Mouse (Mus musculus): Measurements from ENCODE around the gene Trmt13.
A peak's percentile ranks its signal among the peaks of the same experiment; 100 is the strongest.
"Not testable (repeated sequence)": the region's sequence is repeated elsewhere in the genome, so short reads cannot be mapped to it uniquely, and the experiment has no call there.

Gene Trmt13

DNA sequence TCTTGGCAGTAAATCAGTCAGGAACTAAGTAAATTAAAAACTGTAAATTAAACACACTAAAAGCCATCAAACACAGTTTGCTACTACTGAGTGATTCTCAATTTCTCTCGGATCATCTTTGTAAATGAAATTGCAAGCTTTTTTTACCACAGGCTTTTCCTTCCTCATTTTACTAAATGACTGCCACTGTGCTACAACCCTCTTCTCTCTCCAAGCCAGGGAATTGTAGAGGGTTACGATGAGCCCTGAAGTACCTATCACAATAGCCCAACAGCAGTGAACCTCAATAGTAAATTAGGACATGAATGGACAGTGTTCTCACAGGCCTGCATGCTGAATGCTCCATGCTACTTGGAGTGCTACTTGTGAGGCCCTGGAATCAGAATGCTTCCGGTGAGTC is 19.7 kb upstream of the Trmt13 start:
- no peak for DNase-seq (ENCODE audit: low read depth, low spot score)

DNA sequence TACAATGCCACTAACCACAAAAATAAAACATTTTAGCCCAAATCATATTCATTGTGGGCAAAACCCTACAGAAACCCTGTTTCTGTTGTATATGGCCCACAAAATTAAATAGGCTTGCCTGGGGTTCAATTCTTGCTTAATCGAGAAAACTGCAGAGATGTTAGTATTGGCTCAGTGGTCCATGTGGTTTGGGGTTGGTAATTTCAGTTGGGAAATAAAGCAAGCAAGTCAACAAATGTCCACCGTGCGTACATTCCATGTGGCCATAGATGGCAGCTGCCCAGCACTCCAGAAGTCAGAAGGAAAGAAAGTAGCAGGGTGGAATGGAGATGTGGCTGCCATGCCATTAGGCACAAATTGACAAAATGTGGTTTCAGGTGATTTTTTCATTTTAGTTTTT is 18.6 kb upstream of the Trmt13 start:
- no peak for DNase-seq (ENCODE audit: low read depth, low spot score)

DNA sequence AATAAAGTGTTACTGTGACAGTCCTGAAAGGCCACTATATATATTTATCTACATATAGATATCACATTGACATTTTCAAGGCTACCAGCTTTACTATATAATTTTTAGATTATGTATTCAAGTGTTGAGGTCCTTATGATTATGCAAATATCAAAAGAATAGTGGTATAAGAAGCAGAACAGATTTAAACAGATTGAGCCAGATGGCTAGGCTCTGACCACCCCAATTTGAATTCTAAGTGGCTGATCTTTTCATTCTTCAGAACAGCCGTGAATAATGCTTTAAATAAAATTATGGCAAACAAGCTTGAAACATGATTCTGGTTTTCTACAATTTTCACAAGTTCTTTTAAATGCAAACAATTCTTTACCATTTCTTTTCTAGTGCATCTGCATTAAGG is 17.1 kb upstream of the Trmt13 start:
- no peak for DNase-seq (ENCODE audit: low read depth, low spot score)

DNA sequence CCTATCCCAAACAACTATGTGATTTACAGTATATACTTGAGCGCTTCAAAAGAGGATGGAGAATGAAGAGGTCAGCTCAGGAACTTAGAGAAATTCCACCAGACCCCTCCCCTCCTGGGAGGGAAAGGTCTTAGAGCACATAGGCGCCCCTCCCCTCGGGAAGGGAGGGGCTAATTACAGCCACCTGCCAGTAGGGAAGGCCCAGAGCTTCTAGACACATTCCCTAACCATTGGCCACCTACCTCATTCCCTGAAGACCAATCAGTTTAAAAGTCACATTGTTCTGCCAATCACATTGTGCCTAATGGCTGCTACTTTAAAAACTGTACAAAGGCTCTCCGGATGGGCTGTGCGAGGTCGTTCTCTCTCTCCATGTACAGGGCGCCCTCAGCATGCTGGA is 8.3 kb upstream of the Trmt13 start:
- peak; percentile 91 for DNase-seq (ENCODE audit: low read depth, low spot score)

DNA sequence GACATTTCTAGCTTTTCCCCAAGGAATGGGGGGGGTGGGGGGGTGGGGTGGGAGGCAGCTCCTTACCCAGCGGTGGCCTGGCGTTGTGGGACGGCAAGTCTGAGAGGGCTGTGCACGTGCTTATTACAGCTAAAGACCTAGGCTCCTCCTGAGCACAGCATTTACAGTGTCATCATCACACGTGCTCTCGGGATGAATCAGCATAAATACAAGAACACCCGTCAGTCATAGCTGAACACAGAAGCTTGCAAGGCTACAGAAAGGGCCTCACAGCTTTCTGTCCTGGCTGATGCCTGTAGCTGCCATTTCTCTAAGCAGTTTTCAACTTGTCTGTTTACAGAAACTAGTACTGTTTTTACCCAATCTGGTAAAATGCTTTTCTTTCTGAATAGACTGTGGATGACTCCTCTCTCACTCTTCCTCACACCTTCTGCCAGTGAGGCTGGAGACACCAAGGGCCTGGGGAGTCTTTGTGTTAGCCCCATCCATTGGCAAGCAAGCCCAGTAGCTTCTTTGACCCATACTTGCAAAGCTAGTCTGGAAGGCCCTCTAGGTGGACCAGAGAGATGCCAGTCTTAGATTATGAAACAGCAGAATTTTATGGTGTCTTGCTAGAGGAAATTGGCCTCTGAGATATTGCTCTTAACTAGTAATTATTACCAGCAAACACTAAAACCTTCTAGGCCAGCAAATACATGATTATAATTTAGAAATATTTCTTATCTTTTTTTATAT is 6.4 kb upstream of the Trmt13 start:
- DNase-seq (ENCODE audit: low read depth, low spot score), result no peak

DNA sequence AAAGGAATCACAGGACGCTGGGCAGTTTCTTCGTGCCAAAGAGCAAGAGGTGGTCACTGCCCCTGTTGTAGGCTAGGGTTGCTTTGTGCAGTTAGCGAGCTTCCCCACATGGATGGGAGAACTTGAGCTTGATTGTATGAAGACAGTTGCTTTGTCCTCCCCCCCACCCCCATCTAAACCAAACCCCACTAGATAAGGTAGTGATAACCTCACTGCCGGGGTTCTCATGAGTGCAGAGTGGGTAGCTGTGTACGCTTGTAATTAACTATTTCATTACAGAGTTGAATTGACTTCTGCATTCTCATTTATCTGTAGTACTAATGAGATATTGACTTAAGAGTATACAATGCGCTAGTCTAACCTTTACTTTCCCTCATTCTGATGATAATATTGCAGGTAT is 4.5 kb upstream of the Trmt13 start:
- no peak for DNase-seq (ENCODE audit: low read depth, low spot score)

DNA sequence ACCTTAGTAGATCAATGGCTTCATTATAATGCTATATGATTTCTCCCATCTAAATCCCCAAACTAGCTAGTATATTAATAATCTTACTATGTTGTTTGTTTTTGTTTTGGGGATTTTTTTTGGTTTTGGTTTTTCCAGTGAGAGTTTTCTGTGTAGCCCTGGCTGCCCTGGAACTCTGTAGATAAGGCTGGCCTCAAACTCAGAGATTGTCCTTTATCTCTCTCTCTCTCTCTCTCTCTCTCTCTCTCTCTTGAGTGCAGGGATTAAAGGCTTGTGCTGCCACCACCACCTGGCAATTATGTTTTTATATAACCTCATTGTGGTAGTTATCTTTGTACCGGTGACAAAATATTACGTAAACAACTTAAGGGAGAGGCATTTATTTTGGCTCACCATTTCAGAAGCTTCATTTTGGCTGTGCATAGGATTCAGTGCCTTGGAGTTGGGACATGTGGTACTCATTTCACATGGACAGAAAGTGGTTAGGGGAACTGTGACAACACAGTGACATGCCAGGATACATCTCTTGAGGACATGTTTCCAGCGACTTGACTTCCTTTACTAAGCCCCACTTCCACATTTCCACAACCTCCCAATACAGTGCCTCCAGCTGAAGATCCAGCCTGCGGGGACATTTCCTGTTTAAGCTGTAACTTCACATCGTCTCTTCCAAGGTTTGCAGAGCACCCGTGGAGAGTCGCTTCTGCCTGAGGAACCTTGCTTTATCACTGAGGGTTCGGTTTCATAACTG is 1.1 kb upstream of the Trmt13 start:
- no peak for DNase-seq (ENCODE audit: low read depth, low spot score)

DNA sequence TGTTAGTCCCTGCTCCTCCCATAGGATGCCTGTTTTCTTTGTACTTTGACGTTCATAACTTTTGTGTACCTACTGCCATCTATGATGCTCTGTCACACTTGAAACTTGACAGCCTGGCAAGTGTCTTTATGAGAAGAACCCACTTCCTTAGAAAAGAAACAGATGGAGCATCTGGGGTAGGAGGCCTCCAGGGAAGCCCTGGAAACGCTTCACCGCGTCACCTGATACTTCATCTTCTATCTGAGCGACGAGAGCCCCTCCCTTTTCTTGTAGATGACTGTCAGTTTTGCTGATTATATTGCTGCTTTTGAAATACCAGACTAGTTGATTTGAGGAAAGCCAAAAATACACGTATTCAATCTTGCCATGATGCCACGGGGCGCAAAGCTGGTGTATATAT is 9.8 kb downstream of the Trmt13 start:
- no peak for DNase-seq (ENCODE audit: low read depth, low spot score)

DNA sequence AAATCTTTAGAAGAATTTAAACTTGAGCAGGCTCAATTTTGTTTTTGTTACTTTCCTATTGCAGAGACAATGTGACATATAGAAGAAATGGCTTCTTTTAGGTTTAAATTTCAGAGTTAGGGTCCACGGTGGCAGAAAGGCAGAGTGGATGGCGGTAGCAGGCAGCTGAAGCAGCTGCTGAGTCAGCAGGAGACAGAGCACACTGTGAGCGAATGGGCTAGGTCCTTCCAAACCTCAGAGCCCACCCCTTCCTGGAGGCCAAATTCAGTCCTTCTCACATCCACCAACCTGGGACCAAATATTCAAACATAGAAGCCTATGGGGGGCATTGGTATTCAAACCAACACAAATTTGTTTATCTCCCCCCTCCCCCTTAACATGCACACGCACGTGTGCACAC is 12.6 kb downstream of the Trmt13 start:
- DNase-seq (ENCODE audit: low read depth, low spot score), result no peak

DNA sequence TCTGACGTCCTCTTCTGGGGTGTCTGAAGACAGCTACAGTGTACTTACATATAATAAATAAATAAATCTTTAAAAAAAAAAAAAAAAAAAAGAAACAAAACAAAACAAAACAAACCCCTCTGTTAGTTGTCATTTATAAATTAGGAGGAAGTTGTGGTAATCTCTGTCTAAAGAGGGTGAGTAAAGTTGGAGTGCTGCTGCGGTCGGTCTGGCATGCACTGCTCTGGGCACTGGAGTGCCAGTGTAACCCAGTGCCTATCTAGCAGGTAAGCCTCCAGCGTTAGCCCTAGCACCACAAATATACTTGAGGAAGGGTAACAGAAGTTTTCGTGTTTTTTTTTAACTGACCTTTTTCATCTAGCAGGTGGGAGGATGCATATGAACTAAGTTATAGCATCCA is 13.4 kb downstream of the Trmt13 start:
- DNase-seq (ENCODE audit: low read depth, low spot score), result no peak

DNA sequence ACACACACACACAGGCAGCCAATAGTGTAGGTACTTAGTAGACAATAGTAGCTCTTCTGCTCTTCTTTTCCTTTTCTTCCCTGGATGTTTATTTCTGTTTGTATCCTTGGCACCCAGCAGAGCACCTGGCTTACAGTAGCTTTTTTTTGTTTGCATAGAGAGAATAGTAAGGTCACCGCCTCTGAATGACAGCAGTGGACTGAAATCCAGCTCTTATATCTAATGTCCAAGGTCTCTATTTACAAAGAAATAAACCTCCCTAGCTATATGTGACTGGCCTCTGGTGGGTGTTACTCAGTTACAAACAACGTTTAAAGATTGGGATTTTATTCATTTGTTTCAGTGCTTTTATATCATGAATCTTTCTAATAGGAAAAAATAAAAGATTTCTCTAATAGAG is 14.7 kb downstream of the Trmt13 start:
- no peak for DNase-seq (ENCODE audit: low read depth, low spot score)

DNA sequence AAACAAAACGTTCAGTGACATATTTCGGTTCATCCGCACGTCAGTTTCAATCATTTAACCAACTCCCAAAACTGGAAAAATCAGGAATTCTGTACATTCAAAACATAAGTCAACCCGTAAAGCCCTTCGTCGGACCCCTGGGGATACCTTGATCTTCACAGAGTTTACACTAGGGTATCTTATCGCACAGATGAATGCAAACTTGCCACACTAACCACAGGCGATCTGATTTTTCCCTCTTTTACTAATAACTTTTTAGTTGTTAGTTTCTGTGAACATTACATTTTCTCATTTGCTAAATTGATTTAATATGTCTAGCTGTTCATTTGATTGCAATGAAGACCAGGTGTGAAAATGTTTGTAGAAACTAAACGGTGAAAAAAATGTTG is 18.8 kb downstream of the Trmt13 start:
- no peak for DNase-seq (ENCODE audit: low read depth, low spot score)

DNA sequence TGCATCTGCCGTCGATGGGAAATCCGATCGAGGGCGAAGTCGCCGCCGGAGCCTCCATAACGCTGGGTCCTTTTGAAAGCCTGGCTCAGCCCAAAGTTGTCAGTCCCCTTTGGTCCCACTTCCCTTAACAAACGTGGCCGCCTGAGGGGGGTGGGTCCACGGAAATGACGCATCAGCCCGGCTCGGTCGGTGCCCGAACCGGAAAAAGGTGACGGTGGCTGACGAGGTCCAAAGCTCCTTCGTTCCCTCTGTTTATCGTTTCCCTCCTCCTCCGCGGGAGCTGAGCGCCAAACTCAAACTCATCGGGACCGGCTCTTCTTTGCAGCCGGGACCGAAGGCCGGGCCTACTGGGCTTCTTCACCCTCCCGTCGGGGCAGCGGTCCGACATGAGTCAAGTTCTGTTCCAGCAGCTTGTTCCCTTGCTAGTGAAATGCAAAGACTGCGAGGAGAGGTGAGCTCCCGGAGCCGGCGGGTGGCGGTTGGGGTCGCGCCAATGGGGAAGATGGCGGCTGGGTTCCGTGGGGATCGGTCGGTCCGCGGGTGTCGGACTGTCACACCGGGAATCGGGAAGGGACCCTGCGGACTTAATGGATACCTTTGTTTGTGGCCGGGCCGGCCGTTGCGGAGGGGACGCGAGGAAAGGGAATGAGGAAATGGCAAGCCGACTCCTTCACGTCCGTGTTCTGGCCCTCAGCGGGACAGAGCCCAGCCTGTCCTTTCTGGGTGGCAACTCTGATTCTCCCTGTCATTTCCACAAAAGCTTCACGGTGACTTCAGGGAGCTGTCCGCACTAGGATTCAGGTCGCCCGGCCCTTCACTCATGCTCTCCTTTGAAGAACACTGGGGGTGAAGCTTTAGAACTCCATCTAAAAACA is 19.4 kb downstream of the Trmt13 start, which contains the start of gene Sass6:
Gene Sass6 (plus strand): TSS at position 255 of the 875 bp plus-strand sequence.
- DNase-seq (ENCODE audit: low read depth, low spot score), result peak; percentile 97

DNA sequence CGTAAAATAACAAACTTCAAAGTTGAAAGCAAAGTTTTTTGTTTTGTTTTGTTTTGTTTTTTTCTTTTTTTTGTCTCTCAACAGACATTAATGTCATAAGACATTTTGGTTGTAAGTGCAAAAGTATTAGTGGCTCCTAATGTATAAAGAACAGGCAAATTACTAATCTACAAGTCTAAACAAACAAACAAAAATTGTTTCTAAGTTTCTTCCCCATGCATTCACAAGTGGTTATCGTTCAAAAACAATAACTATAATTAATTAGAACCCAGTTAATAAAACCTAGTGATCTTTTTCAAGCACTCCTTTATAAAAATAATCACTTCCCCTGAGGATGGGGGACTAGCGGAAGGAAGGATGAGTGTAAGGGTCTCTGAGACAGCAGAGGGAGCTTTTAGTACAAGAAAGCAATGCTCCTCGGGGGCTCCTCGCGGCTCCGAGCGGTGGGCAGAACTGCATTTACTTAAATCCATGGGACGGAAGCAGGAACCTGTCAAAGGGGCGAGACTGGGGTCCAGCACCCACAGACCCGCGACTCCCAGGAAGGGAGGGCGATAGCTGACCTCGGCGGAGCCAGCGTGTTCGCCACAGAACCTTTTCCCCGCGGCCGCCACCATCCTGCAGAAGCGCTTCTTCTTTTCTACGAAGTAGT is 20.2 kb downstream of the Trmt13 start:
- DNase-seq (ENCODE audit: low read depth, low spot score), result peak; percentile 59

DNA sequence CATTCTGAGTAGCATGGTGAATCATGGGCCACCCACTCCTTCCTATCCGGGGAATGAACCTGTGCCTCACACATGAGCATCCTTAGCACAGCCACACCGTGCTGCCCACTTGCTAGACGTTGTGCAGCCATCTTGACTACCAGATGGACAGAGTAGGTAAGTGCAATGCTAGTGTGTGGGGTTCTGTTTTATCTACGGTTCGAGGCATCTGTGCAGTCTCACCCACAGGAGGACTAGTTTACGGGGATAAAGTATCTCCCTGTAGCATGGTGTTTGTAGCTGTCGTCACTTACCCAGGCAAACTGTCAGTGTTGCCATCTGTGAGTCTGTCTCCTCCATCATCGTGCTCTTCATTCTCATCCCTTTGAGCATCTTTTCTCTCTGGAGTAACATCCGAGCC is 32.2 kb downstream of the Trmt13 start:
- DNase-seq (ENCODE audit: low read depth, low spot score), result no peak

DNA sequence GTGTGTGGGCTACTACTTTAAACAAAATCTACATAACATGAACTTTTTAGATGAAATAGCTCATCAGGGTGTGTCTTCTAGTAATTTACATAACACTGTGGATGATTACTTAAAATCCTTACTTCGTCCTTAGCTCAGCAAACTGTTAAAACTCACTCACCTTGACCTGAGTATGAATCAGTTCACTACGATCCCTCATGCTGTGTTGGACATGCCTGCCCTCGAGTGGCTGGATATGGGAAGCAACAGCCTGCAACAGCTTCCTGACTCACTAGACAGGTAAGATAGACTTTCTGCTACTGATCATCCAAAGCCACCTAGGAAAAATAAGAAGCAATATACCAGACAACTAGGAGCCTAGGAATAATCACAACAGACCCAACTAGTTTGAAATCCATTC is 37.1 kb downstream of the Trmt13 start:
- DNase-seq (ENCODE audit: low read depth, low spot score), result peak; percentile 73

DNA sequence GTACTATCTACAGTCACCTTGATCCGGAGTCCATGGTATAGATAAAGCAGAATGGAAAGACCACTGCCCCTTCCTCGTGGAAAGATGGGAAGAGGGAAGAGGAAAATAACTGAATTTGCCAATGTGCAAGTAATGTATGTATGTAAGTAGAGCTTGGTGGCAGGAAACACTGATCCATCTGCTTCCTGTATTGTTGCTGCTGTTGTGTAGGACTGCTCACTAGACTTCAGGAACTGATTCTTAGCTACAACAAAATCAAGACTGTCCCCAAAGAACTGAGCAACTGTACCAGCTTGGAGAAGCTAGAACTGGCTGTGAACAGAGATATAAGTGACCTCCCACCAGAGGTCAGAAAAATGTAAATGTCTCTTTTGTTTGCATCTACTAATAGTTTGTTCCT is 43.8 kb downstream of the Trmt13 start:
- DNase-seq (ENCODE audit: low read depth, low spot score), result no peak

DNA sequence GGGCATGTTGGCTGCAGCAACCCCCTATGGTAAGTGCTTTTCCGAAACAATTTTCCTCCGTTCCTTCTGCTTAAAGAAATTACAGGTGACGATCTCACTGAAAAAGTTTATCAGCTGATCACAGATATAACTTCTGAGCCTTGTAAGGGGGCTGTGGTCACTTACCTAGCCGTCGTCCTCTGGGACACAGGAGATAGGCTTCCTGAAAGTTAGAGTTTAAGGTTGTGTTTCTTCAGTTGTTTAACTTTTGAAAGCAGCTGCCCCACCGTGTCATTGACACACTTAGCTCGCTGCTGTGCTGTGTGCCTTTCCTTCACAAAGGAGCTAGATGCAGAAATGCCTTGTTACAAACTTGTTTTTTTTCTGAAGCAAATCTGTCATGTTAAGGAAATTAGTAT is 51.3 kb downstream of the Trmt13 start:
- no peak for DNase-seq (ENCODE audit: low read depth, low spot score)

DNA sequence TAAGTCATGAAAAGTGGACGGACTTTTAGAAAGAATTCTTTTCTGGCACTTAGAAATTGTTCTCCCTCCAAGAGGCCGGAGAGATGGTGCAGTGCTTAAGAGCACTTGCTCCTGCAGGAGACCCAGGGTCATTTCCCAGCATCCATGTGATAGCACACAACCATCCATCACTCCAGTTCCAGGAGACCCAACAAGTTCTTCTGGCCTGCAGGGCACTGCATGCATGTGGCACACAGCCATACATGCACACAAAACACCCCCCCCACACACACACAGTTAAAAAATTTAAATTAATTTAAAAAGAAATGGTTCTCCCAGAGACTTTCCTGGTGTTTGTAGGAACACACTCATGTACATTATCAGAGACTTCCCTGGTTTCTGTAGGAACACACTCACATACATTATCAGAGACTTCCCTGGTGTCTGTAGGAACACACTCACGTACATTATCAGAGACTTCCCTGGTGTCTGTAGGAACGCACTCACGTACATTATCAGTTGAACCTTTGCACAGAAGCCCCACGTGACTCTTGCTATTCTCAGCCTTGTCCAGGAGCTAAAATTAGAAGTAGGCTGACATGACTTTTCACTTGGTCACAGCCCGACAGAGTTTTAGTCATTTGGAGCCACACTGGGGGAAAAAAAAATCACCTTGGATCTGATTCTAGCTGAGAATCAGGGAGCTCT is 51.8 kb downstream of the Trmt13 start, which contains the start of gene Lrrc39:
Gene Lrrc39 (plus strand): TSS at position 566 of the 687 bp plus-strand sequence.
- no peak for DNase-seq (ENCODE audit: low read depth, low spot score)

DNA sequence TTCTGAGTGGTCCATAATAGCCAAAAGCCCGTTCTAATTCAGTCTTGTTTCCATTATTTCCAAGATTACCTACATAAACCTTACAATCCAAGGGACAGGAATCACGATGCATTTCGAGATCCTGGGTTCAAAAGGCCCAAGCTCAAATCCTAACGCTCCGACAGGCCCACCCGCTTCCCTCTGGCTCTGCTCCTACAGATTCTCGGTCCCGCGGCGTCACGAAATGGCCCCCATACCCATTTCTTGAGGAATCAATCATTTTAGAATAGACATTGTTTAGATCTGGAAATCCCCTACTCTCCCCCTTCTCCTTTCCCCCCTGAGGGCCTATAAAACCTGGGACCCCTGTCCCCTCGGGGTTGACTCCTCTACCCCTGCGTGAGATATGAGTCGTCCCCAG is 53.1 kb downstream of the Trmt13 start:
- not testable (repeated sequence) for DNase-seq (ENCODE audit: low read depth, low spot score)

DNA sequence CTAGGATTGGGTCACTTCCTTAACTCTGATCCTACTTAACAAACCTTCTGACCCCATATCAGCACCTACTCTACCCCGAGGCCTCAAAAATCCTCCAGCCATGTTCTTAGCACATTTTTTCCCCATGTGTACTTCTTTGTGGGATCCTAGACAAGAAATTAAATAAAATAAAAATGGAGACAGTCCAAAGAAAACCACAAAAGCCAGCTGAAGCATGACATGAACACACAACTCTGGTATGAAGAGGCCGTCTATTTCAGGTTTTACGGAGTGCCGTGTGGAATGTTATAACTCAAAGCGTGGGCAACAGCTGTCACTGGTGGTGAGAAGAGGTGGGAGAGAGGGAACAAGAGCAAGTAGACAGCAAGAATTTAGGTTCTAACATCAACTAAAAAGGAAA is 63.0 kb downstream of the Trmt13 start:
- DNase-seq (ENCODE audit: low read depth, low spot score), result no peak
